Mouse (Mus musculus) forebrain, postnatal 0 days (tissue): Measurements from ENCODE around the gene Hyal2. TPM values are rescaled to one million over a fixed set of nuclear protein-coding genes. Genes with fewer than 3 reads are reported as not detected.

Experiments used
- ATAC-seq: fragments of 200-750 bp; cut with Nextera tagmentation; 2 replicates; pipeline ENCODE4 v1.8.0; 2017; ENCODE audit warnings: mild to moderate bottlenecking, moderate library complexity
- DNase-seq: peaks from one replicate; pipeline ENCODE4 v3.0.0-alpha.2; 2015
- H3K27ac ChIP-seq: fragments of 300-500 bp; sonication (generic); 2 replicates; pipeline ENCODE4 v1.5.1; 2014; ENCODE audit warnings: low read depth, mild to moderate bottlenecking, antibody characterized with exemption, low read length, moderate library complexity, mixed read lengths
- H3K27me3 ChIP-seq: fragments of 300-500 bp; sonication (generic); 2 replicates; pipeline ENCODE4 v1.6.1; 2014; ENCODE audit warnings: mild to moderate bottlenecking, low read length, mixed read lengths; ENCODE audit not compliant: insufficient read depth
- H3K36me3 ChIP-seq: fragments of 300-500 bp; sonication (generic); 2 replicates; pipeline ENCODE4 v1.6.1; 2014; ENCODE audit warnings: mild to moderate bottlenecking, moderate library complexity; ENCODE audit not compliant: insufficient read depth
- H3K4me1 ChIP-seq: fragments of 300-500 bp; sonication (generic); 2 replicates; pipeline ENCODE4 v1.6.1; 2014; ENCODE audit warnings: antibody characterized with exemption; ENCODE audit not compliant: insufficient read depth
- H3K4me2 ChIP-seq: fragments of 300-500 bp; sonication (generic); 2 replicates; pipeline ENCODE4 v1.6.1; 2014; ENCODE audit warnings: low read depth, mild to moderate bottlenecking, moderate library complexity
- H3K4me3 ChIP-seq: fragments of 300-500 bp; sonication (generic); 2 replicates; pipeline ENCODE4 v1.5.1; 2014; ENCODE audit warnings: low read depth, low read length, mixed read lengths
- H3K9ac ChIP-seq: fragments of 300-500 bp; sonication (generic); 2 replicates; pipeline ENCODE4 v1.6.1; 2014; ENCODE audit warnings: mild to moderate bottlenecking
- H3K9me3 ChIP-seq: fragments of 300-500 bp; sonication (generic); 2 replicates; pipeline ENCODE4 v1.6.1; 2016; ENCODE audit warnings: low read length
- CTCF ChIP-seq: sonication (generic); IDR thresholded peaks from 2 replicates; pipeline ENCODE4 v1.5.1; 2016; ENCODE audit warnings: antibody characterized with exemption, control low read depth, low read depth
- WGBS: fragments of 180-500 bp; shearing (Covaris S2); extraction: QIAGEN DNeasy Blood & Tissue Kit; methylation state at CpG from one replicate; pipeline ENCODE4 v1.1.7; 2014; 5-methylcytosine and 5-hydroxymethylcytosine counted together
- polyA plus RNA-seq: library from polyadenylated mRNA; unstranded; fragments of >200 nt; fragmentation: Nextera tagmentation; extraction: Ambion mirVana; gene quantifications from 2 replicates; pipeline ENCODE4 v1.2.1, GENCODE M21; 2015
- total RNA-seq: library from RNA; depleted of rRNA; stranded (reverse); fragments of >200 nt; gene quantifications from 2 replicates; pipeline ENCODE4 v1.2.3, GENCODE M21; 2014

Hyal2 gene
- total and polyA plus RNA-seq, 2 experiments from 2014 or later = 43.1 to 51.5 TPM

DNA sequence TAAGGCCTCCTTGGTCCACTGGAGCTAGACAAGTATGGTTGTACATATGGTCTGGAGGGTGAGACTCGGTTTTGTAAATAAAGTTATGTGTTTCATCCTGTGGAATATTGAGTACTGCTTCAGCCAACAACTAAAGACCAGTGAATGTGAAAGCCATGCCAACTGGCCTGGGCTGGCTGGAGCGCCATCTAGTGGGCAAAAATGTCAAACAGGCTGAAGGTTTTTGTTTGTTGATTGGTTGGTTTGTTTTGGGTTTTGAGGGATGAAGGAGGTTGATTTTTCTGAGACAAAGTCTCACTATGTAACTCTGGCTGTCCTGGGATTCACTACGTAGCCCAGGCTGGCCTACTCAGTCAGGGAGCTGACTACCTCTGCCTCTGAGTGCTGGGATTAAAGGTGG is 22.1 kb upstream of the Hyal2 start:
- WGBS = 4% methylated on average over 3 of the region's 3 CpGs

DNA sequence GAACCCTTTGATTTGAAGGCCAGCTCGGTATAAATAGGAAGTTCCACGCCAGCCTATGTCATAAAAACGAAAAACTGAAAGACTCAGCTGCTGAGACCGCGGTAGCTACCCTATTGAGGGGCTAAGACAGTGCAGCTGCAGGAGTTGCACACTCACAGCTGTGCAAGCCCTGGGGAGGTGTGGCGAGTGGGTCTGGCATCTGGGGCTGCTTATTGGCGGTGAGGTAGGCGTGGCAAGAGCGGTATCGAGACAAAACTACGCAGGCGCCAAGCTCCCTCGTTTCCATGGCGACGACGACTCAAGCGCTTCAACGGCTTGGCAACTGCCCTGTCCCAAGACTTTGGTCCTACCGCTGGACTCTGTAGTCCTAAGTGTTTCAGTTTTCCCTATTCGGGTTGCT is 20.7 kb upstream of the Hyal2 start, which contains the start of gene Zmynd10:
TSS of gene Zmynd10 (plus strand) at position 273 of the 400 bp plus-strand sequence.
- 2% methylated on average over 20 of the region's 20 CpGs for WGBS
- Histone ChIP-seq H3K27me3 (peaks cover 15% of the 10 kb centered on the region; the same call in 1 of the 2 replicates), H3K9ac (no peak within 1 kb of the TSS), H3K9me3 (no peaks in the 10 kb centered on the region), H3K27ac (peak within 1 kb of the TSS; percentile 24; the same call in 1 of the 2 replicates), H3K4me2 (peak within 1 kb of the TSS; percentile 50), H3K36me3 (peaks cover 14% of the 10 kb centered on the region), H3K4me3 (peak within 1 kb of the TSS; percentile 21), H3K4me1 (peaks cover 23% of the 10 kb centered on the region; the same call in 1 of the 2 replicates)
- TF ChIP-seq CTCF = no peak
- ATAC-seq (peak; percentile 84), DNase-seq (peak; percentile 92)

More for the DNA sequence above, 22.1 kb upstream of the Hyal2 start:
- Histone ChIP-seq H3K27me3 (peaks cover 7% of the 10 kb centered on the region; the same call in 1 of the 2 replicates), H3K4me3 (no peak overlapping the region), H3K4me2 (no peak overlapping the region), H3K9ac (no peak overlapping the region), H3K4me1 (peaks cover 20% of the 10 kb centered on the region; the same call in 1 of the 2 replicates), H3K9me3 (no peaks in the 10 kb centered on the region), H3K36me3 (peaks cover 14% of the 10 kb centered on the region), H3K27ac (no peak overlapping the region)
- no peak for ATAC-seq
- DNase-seq = peak; percentile 84
- peak; percentile 91 for TF ChIP-seq CTCF

DNA sequence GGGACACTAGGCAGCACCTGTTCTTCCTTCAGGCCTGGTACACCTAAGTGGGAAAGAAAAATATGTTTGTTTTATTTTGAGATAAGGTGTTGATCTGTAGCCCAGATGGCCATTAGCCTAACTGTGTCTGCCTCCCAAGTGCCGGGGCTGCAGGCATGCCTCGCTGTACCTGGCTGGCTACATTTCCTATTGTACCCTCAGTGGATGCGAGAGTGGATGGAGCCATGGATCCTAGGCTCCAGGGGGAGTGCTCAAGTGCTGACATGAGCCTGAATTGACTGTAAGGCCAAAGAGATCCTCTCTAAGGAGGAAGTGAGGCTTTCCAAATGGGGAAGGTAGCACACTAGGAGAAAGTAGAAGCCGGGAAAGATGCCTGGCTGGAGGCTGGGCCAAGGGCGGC is 19.8 kb upstream of the Hyal2 start:
- WGBS = 78% methylated on average over 5 of the region's 5 CpGs
- H3K27ac ChIP-seq = no peak overlapping the region
- H3K9ac ChIP-seq = no peak overlapping the region
- H3K4me3 ChIP-seq = no peak overlapping the region
- TF ChIP-seq CTCF = no peak
- peaks cover 15% of the 10 kb centered on the region; the same call in 1 of the 2 replicates for H3K4me1 ChIP-seq
- H3K4me2 ChIP-seq = no peak overlapping the region
- peaks cover 14% of the 10 kb centered on the region for H3K36me3 ChIP-seq
- no peak for ATAC-seq
- peaks cover 19% of the 10 kb centered on the region for H3K27me3 ChIP-seq
- H3K9me3 ChIP-seq = no peaks in the 10 kb centered on the region
- no peak for DNase-seq

DNA sequence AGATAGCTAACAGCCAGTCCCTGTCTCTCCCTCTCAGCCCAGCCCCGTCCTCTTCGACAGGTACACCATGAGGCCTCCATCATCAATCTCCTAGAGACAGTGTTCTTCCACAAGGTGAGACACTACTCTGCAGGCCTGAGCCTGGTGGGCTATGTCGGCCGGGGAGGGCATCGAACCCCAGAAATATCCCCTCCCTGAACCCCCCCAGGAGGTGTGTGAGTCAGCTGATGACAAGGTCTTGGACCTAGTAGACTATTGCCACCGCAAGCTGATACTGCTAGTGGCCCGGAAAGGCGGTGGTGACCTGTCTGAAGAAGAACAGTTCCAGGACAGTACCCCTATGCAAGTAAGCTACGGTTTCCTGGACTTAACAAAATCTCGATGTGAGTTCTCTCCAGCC is 18.9 kb upstream of the Hyal2 start:
- Histone ChIP-seq H3K4me2 (no peak overlapping the region), H3K36me3 (peaks cover 14% of the 10 kb centered on the region), H3K27ac (no peak overlapping the region), H3K4me3 (no peak overlapping the region), H3K9me3 (no peaks in the 10 kb centered on the region), H3K4me1 (peaks cover 20% of the 10 kb centered on the region; the same call in 1 of the 2 replicates), H3K27me3 (peaks cover 19% of the 10 kb centered on the region), H3K9ac (no peak overlapping the region)
- ATAC-seq = no peak
- no peak for TF ChIP-seq CTCF
- DNase-seq = no peak
- 91% methylated on average over 10 of the region's 10 CpGs for WGBS

DNA sequence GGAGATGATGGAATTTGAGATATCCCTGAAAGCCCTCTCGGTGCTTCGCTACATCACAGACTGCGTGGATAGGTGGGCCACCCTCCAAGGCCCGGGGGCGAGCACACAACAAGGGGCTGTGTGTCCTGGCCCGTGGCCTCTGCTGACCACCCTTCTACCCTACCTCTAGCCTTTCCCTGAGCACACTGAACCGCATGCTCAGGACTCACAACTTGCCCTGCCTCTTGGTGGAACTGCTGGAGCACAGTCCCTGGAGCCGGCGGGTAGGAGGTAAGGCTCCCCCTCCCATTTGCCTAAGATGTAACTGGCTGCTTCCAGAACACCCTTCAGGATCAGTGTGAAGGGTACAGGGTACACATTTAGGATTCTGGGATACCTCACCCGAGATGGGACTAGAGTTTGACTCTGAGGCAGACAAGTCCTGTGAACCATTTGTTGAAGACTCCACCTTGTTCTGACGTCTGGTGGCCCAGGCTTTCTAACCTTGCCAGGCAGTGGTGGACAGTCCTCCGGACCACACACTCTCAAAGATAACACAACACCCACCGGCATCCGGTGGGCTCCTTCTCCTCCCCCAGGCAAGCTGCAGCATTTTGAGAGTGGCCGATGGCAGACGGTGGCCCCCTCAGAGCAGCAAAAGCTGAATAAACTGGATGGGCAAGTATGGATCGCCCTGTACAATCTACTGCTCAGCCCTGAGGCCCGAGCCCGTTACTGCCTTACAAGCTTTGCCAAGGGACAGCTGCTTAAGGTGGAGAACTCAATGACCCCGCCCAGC is 18.3 kb upstream of the Hyal2 start:
- Histone ChIP-seq H3K27me3 (peaks cover 19% of the 10 kb centered on the region), H3K36me3 (peaks cover 8% of the 10 kb centered on the region), H3K4me3 (no peak overlapping the region), H3K4me1 (peaks cover 21% of the 10 kb centered on the region; the same call in 1 of the 2 replicates), H3K9ac (no peak overlapping the region), H3K27ac (no peak overlapping the region), H3K9me3 (no peaks in the 10 kb centered on the region), H3K4me2 (no peak overlapping the region)
- DNase-seq (no peak), ATAC-seq (no peak)
- no peak for TF ChIP-seq CTCF
- WGBS = 87% methylated on average over 20 of the region's 20 CpGs

DNA sequence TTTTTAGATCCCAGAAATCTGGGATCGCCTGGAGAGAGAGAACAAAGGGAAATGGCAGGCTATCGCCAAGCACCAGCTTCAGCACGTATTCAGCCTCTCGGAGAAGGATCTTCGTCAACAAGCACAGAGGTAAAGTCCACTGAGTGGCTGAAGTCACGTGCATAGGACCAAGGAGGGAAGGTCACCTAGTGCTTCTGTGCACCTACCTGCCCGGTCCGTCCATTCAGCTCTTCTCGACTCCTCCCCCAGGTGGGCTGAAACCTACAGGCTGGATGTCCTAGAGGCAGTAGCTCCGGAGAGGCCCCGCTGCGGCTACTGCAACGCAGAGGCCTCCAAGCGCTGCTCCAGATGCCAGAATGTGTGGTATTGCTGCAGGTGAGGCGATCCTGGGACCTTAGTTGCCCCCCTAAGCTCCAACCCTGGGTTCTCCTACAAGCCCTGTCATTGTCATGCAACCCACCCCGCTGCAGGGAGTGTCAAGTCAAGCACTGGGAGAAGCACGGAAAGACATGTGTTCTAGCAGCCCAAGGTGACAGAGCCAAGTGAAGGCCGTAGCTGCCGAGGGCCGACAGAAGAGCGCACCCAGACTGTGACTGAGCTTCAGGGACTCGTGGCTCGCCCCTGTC is 17.1 kb upstream of the Hyal2 start:
- H3K27ac ChIP-seq = no peak overlapping the region
- no peak for TF ChIP-seq CTCF
- 0 out of 2 replicates have a peak overlapping the region, but pooled peaks have one; percentile 44 for H3K9ac ChIP-seq
- 40% methylated on average over 23 of the region's 23 CpGs for WGBS
- ATAC-seq = no peak
- H3K4me1 ChIP-seq = peaks cover 27% of the 10 kb centered on the region
- H3K4me3 ChIP-seq = no peak overlapping the region
- peaks cover 19% of the 10 kb centered on the region for H3K27me3 ChIP-seq
- H3K36me3 ChIP-seq = no peaks in the 10 kb centered on the region
- H3K9me3 ChIP-seq = no peaks in the 10 kb centered on the region
- DNase-seq = no peak
- peak overlapping the region; percentile 66 for H3K4me2 ChIP-seq
